Mouse (Mus musculus): ENCODE data around the gene Angptl2. TPM values are rescaled to one million over a fixed set of nuclear protein-coding genes. Genes with fewer than 3 reads are reported as not detected.
A peak's percentile ranks its signal among the peaks of the same experiment; 100 is the strongest.

Angptl2 gene
- polyA plus RNA-seq, 1 experiment from 2014 or later, result 62.6 TPM

DNA sequence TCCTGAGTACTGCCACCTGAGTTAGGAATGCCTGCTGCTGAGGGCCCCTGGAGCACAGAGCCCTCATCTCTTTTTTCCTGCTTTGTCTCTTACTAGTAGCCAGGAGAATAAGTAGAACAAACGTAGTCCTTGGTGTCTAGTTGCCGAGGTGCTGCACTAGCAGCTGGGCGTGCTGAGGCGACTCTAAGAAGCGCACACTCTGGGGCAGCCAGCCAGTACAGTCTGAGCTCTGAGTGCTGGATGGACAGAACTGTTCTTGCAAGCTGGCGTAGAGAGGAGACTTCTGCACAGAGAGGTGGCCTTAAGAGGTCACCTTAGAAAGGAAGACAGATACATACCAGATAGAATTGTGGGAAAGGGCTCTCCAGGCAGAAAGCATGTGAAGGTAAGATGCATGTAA lies 4.4 kb downstream of the Angptl2 start:
- Histone ChIP-seq H3K36me3 (ENCODE audit: control insufficient read depth, insufficient read depth, low read length) (peaks cover 14% of the 10 kb centered on the region; the same call in 1 of the 2 replicates), H3K9ac (ENCODE audit: low read depth, low read length) (no peak overlapping the region), H3K27me3 (replicated peaks; ENCODE audit: control insufficient read depth, insufficient read depth, low read length) (no peaks in the 10 kb centered on the region), H3K27ac (replicated peaks; ENCODE audit: low read depth, low read length) (no peak overlapping the region), H3K9me3 (ENCODE audit: control insufficient read depth, low read length) (no peaks in the 10 kb centered on the region), H3K4me1 (ENCODE audit: control insufficient read depth, insufficient read depth, low read length) (peaks cover 25% of the 10 kb centered on the region), H3K4me2 (ENCODE audit: low read depth, low read length) (no peak overlapping the region), H3K4me3 (ENCODE audit: low read depth, low read length) (no peak overlapping the region)
- no peak for ATAC-seq (ENCODE audit: low read depth)
- 55% methylated on average over 6 of the region's 6 CpGs for WGBS
- DNase-seq (ENCODE audit: low spot score), result peak; percentile 47

- H3K27ac ChIP-seq (replicated peaks; ENCODE audit: low read depth, low read length), result 0 out of 2 replicates have a peak overlapping the region, but pooled peaks have one; percentile 3
- H3K9ac ChIP-seq (ENCODE audit: low read depth, low read length), result no peak overlapping the region
- 71% methylated on average over 10 of the region's 10 CpGs for WGBS
- H3K27me3 ChIP-seq (replicated peaks; ENCODE audit: control insufficient read depth, insufficient read depth, low read length), result no peaks in the 10 kb centered on the region
- H3K4me1 ChIP-seq (ENCODE audit: control insufficient read depth, insufficient read depth, low read length), result peaks cover 21% of the 10 kb centered on the region
- H3K4me2 ChIP-seq (ENCODE audit: low read depth, low read length), result no peak overlapping the region
- ATAC-seq (ENCODE audit: low read depth), result no peak
- H3K36me3 ChIP-seq (ENCODE audit: control insufficient read depth, insufficient read depth, low read length), result peaks cover 15% of the 10 kb centered on the region; the same call in 1 of the 2 replicates
- no peak for DNase-seq (ENCODE audit: low spot score)
- no peaks in the 10 kb centered on the region for H3K9me3 ChIP-seq (ENCODE audit: control insufficient read depth, low read length)
- no peak overlapping the region for H3K4me3 ChIP-seq (ENCODE audit: low read depth, low read length)
Measured at GRCm38 (mm10) chr2:33220674-33221338, 4.9 kb downstream of the Angptl2 start.

DNA sequence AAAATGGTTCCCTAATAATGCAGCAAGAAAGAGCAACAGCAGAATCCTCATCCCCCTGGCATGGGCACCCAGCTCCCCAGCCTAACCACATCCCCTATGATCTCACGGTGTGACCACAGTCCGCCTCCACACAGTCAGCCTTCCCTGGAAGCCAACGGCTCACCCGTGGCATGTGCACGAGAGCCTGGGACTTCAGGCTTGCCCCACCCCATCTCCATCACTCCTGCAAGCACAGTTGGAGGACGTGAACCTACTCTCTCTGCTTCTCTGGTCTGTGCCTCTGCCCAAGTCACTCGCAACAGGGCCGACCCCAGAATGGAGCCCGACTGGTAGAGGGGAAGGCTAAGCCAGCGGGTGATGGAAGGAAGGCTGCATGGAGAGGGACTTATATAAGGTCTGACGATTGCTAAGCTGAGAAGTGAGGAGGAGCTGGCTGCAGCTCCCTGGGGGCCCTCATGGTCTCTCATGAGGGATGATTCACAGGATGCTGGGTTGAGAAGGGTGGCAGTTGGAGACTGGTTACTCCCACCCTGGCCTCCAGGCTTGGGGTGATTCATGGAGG lies 5.6 kb downstream of the Angptl2 start:
- Histone ChIP-seq H3K27ac (replicated peaks; ENCODE audit: low read depth, low read length) (no peak overlapping the region), H3K36me3 (ENCODE audit: control insufficient read depth, insufficient read depth, low read length) (peaks cover 18% of the 10 kb centered on the region; the same call in 1 of the 2 replicates), H3K9me3 (ENCODE audit: control insufficient read depth, low read length) (no peaks in the 10 kb centered on the region), H3K9ac (ENCODE audit: low read depth, low read length) (no peak overlapping the region), H3K4me2 (ENCODE audit: low read depth, low read length) (no peak overlapping the region), H3K27me3 (replicated peaks; ENCODE audit: control insufficient read depth, insufficient read depth, low read length) (no peaks in the 10 kb centered on the region), H3K4me1 (ENCODE audit: control insufficient read depth, insufficient read depth, low read length) (peaks cover 21% of the 10 kb centered on the region), H3K4me3 (ENCODE audit: low read depth, low read length) (no peak overlapping the region)
- ATAC-seq (ENCODE audit: low read depth), result no peak
- 88% methylated on average over 11 of the region's 11 CpGs for WGBS
- no peak for DNase-seq (ENCODE audit: low spot score)

- H3K27me3 ChIP-seq (replicated peaks; ENCODE audit: control insufficient read depth, insufficient read depth, low read length), result no peaks in the 10 kb centered on the region
- 83% methylated on average over 6 of the region's 6 CpGs for WGBS
- peaks cover 14% of the 10 kb centered on the region for H3K4me1 ChIP-seq (ENCODE audit: control insufficient read depth, insufficient read depth, low read length)
- peaks cover 18% of the 10 kb centered on the region; the same call in 1 of the 2 replicates for H3K36me3 ChIP-seq (ENCODE audit: control insufficient read depth, insufficient read depth, low read length)
- H3K9me3 ChIP-seq (ENCODE audit: control insufficient read depth, low read length), result no peaks in the 10 kb centered on the region
- no peak overlapping the region for H3K4me2 ChIP-seq (ENCODE audit: low read depth, low read length)
- no peak overlapping the region for H3K27ac ChIP-seq (replicated peaks; ENCODE audit: low read depth, low read length)
- ATAC-seq (ENCODE audit: low read depth) (no peak), DNase-seq (ENCODE audit: low spot score) (no peak)
- no peak overlapping the region for H3K9ac ChIP-seq (ENCODE audit: low read depth, low read length)
- no peak overlapping the region for H3K4me3 ChIP-seq (ENCODE audit: low read depth, low read length)
Measured at GRCm38 (mm10) chr2:33222480-33222879, 6.6 kb downstream of the Angptl2 start.

DNA sequence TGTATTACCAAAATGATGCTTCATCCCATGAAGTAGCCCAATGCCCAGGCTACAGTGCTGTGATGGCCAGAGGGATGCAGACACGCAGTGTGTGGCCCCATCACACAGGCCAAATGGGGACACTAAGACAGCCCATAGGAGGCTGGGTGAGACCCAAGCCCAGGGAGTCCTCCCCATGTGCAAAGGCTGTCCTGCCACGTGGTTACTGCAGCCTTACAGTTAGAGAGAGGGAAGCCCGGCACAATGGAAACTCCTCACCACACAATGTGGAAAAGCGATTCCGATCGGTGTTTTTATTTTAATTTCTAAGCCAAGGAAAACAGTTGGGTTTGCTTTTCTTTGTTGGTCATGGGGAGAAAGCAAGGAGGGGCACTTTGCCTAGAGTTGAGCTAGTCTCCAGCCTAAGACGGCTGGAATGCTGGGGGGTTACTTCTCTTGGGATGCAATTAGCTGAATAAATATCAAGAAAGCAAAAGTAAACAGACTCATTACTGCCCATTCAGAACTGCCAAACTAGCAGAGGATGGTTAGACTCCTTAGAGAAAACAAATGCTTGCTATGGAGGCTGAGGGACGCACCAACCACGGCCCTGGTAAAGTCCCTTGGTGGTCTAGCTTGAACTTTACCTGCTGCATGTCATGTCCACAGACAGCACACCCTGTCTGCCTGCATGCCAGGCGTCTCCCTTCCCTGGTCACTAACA lies 7.9 kb downstream of the Angptl2 start:
- Histone ChIP-seq H3K4me3 (ENCODE audit: low read depth, low read length) (no peak overlapping the region), H3K36me3 (ENCODE audit: control insufficient read depth, insufficient read depth, low read length) (peaks cover 25% of the 10 kb centered on the region; the same call in 1 of the 2 replicates), H3K9me3 (ENCODE audit: control insufficient read depth, low read length) (no peaks in the 10 kb centered on the region), H3K9ac (ENCODE audit: low read depth, low read length) (no peak overlapping the region), H3K27ac (replicated peaks; ENCODE audit: low read depth, low read length) (0 out of 2 replicates have a peak overlapping the region, but pooled peaks have one; percentile 2), H3K27me3 (replicated peaks; ENCODE audit: control insufficient read depth, insufficient read depth, low read length) (no peaks in the 10 kb centered on the region), H3K4me2 (ENCODE audit: low read depth, low read length) (no peak overlapping the region), H3K4me1 (ENCODE audit: control insufficient read depth, insufficient read depth, low read length) (peaks cover 13% of the 10 kb centered on the region; the same call in 1 of the 2 replicates)
- 62% methylated on average over 10 of the region's 10 CpGs for WGBS
- no peak for ATAC-seq (ENCODE audit: low read depth)
- peak; percentile 63 for DNase-seq (ENCODE audit: low spot score)

- DNase-seq (ENCODE audit: low spot score) (no peak), ATAC-seq (ENCODE audit: low read depth) (no peak)
- Histone ChIP-seq H3K9me3 (ENCODE audit: control insufficient read depth, low read length) (no peaks in the 10 kb centered on the region), H3K4me1 (ENCODE audit: control insufficient read depth, insufficient read depth, low read length) (peaks cover 7% of the 10 kb centered on the region; the same call in 1 of the 2 replicates), H3K36me3 (ENCODE audit: control insufficient read depth, insufficient read depth, low read length) (peaks cover 42% of the 10 kb centered on the region), H3K4me2 (ENCODE audit: low read depth, low read length) (no peak overlapping the region), H3K4me3 (ENCODE audit: low read depth, low read length) (no peak overlapping the region), H3K27me3 (replicated peaks; ENCODE audit: control insufficient read depth, insufficient read depth, low read length) (no peaks in the 10 kb centered on the region), H3K27ac (replicated peaks; ENCODE audit: low read depth, low read length) (no peak overlapping the region), H3K9ac (ENCODE audit: low read depth, low read length) (no peak overlapping the region)
- 85% methylated on average over 7 of the region's 7 CpGs for WGBS
Measured at GRCm38 (mm10) chr2:33225921-33226320, 10.1 kb downstream of the Angptl2 start.

GRCm38 (mm10) chr2:33228077-33228476 lies 12.2 kb downstream of the Angptl2 start:
- ATAC-seq (ENCODE audit: low read depth), result no peak
- 95% methylated on average over 11 of the region's 11 CpGs for whole genome bisulfite sequencing
- H3K4me3 ChIP-seq (ENCODE audit: low read depth, low read length), result no peak overlapping the region
- H3K27ac ChIP-seq (replicated peaks; ENCODE audit: low read depth, low read length), result no peak overlapping the region
- H3K9me3 ChIP-seq (ENCODE audit: control insufficient read depth, low read length), result no peaks in the 10 kb centered on the region
- H3K27me3 ChIP-seq (replicated peaks; ENCODE audit: control insufficient read depth, insufficient read depth, low read length), result no peaks in the 10 kb centered on the region
- H3K4me2 ChIP-seq (ENCODE audit: low read depth, low read length), result no peak overlapping the region
- no peak for DNase-seq (ENCODE audit: low spot score)
- no peak overlapping the region for H3K9ac ChIP-seq (ENCODE audit: low read depth, low read length)
- peaks cover 3% of the 10 kb centered on the region for H3K4me1 ChIP-seq (ENCODE audit: control insufficient read depth, insufficient read depth, low read length)
- peaks cover 28% of the 10 kb centered on the region for H3K36me3 ChIP-seq (ENCODE audit: control insufficient read depth, insufficient read depth, low read length)

- Histone ChIP-seq H3K27ac (replicated peaks; ENCODE audit: low read depth, low read length) (no peak overlapping the region), H3K4me3 (ENCODE audit: low read depth, low read length) (no peak overlapping the region), H3K36me3 (ENCODE audit: control insufficient read depth, insufficient read depth, low read length) (peaks cover 28% of the 10 kb centered on the region), H3K9me3 (ENCODE audit: control insufficient read depth, low read length) (no peaks in the 10 kb centered on the region), H3K4me2 (ENCODE audit: low read depth, low read length) (no peak overlapping the region), H3K9ac (ENCODE audit: low read depth, low read length) (no peak overlapping the region), H3K4me1 (ENCODE audit: control insufficient read depth, insufficient read depth, low read length) (peaks cover 3% of the 10 kb centered on the region), H3K27me3 (replicated peaks; ENCODE audit: control insufficient read depth, insufficient read depth, low read length) (no peaks in the 10 kb centered on the region)
- WGBS, result 89% methylated on average over 15 of the region's 15 CpGs
- DNase-seq (ENCODE audit: low spot score) (peak; percentile 57), ATAC-seq (ENCODE audit: low read depth) (no peak)
Measured at GRCm38 (mm10) chr2:33228551-33228950, 12.7 kb downstream of the Angptl2 start.
